Mouse (Mus musculus) lung, postnatal 0 days (tissue): ENCODE results near the gene Coro2b.

Experiments
- CTCF ChIP-seq: IDR thresholded peaks from 2 replicates; pipeline ENCODE4 v1.5.1; 2016; ENCODE audit warnings: antibody characterized with exemption, mild to moderate bottlenecking
- EP300 ChIP-seq: IDR thresholded peaks from 2 replicates; pipeline ENCODE4 v1.6.1; 2016; ENCODE audit warnings: antibody characterized with exemption, mild to moderate bottlenecking, control low read depth

DNA sequence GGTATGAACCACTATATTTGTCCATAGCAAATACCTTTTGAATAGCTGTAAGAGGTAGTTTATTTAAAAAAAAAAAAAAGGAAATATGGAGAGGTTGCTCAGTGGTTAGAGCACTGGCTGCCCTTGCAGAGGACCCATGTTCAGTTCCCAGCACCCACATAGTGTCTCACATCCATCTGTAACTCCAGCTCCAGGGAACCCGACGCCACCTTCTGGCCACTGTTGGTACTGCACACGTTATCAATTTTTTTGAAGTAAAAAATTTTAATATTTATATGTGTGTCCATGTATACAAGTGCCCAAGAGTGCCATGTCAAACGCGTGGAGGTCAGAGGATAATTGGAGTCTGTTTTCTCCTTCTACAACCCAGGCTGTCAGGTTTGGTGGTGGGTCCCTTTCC lies 118.1 kb downstream of the Coro2b start:
- TF ChIP-seq CTCF (peak; percentile 59), EP300 (no peak)
